Mouse (Mus musculus) stomach, postnatal 0 days (tissue): ENCODE results near the gene Nipal3.

Experiments used
- CTCF ChIP-seq: IDR thresholded peaks from 2 replicates; pipeline ENCODE4 v1.5.1; 2016; ENCODE audit warnings: antibody characterized with exemption, low read depth, mild to moderate bottlenecking, moderate library complexity
- EP300 ChIP-seq: optimal IDR thresholded peaks from 2 replicates; pipeline ENCODE3; 2016; ENCODE audit warnings: antibody characterized with exemption

- TF ChIP-seq CTCF = no peak
- no peak for TF ChIP-seq EP300
Observed at GRCm38 (mm10) chr4:135501587-135501986, 6.7 kb upstream of the Nipal3 start.
